Mouse (Mus musculus): ENCODE measurements at regions not wholly inside any gene's neighbourhood (a gene's known extent, or its start where the extent isn't known, plus 50 kb on each side); places are given as distances from the start of the nearest gene placed in this dataset.

- peak; percentile 88 for DNase-seq (ENCODE audit: low read depth, low spot score)
Measured at GRCm38 (mm10) chrX:13344701-13345100, 63.9 kb downstream of the Ddx3x start.

GRCm38 (mm10) chrX:13345126-13345525 lies 64.4 kb downstream of the Ddx3x start:
- DNase-seq (ENCODE audit: low read depth, low spot score), result no peak

DNA sequence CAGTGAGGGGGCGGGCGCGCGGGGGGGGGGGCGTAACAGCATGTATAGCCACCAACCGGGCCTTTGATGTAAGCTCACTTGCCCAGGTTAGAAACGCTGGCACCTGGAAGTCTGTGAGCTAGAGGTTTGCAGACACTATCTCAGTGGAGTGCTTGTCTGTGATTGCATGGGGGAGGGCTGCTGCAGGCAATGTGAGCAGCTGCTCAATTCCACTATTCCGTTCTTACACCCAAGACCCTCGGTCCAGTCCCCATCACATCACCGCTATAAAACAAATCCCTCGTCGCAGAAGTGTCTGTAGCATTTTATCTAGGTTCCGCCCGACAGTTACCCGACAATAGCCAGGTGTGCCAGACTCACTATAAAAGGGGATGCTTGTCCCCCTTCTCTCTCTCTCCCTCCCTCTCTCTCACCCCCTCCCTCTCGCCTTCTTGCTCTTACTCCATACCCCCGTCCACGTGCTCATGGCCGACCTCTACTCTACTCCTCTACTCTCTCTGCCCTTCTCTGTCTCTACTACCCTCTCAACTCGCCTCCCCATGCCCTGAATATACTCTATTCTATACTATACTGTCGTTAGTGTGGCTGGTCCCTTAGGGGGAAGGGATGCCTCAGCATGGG lies 65.4 kb downstream of the Ddx3x start:
- DNase-seq (ENCODE audit: low read depth, low spot score), result peak; percentile 17

- DNase-seq (ENCODE audit: low read depth, low spot score), result no peak
Measured at GRCm38 (mm10) chrX:13346696-13347026, 65.9 kb downstream of the Ddx3x start.

- DNase-seq (ENCODE audit: low read depth, low spot score), result peak; percentile 88
Measured at GRCm38 (mm10) chrX:13347027-13347840, 66.5 kb downstream of the Ddx3x start.

GRCm38 (mm10) chrX:13348415-13348814 lies 67.6 kb downstream of the Ddx3x start:
- no peak for DNase-seq (ENCODE audit: low read depth, low spot score)

GRCm38 (mm10) chrX:13350461-13350860 lies 69.7 kb downstream of the Ddx3x start:
- no peak for DNase-seq (ENCODE audit: low read depth, low spot score)

- DNase-seq (ENCODE audit: low read depth, low spot score), result peak; percentile 12
Measured at GRCm38 (mm10) chrX:13357149-13357783, 76.5 kb downstream of the Ddx3x start.

GRCm38 (mm10) chrX:13357973-13358372 lies 77.2 kb downstream of the Ddx3x start:
- DNase-seq (ENCODE audit: low read depth, low spot score), result no peak

GRCm38 (mm10) chrX:13360436-13360835 lies 79.7 kb downstream of the Ddx3x start:
- no peak for DNase-seq (ENCODE audit: low read depth, low spot score)

GRCm38 (mm10) chrX:13370319-13370718 lies 89.5 kb downstream of the Ddx3x start:
- DNase-seq (ENCODE audit: low read depth, low spot score), result no peak

GRCm38 (mm10) chrX:13372752-13373151 lies 92.0 kb downstream of the Ddx3x start:
- no peak for DNase-seq (ENCODE audit: low read depth, low spot score)

DNA sequence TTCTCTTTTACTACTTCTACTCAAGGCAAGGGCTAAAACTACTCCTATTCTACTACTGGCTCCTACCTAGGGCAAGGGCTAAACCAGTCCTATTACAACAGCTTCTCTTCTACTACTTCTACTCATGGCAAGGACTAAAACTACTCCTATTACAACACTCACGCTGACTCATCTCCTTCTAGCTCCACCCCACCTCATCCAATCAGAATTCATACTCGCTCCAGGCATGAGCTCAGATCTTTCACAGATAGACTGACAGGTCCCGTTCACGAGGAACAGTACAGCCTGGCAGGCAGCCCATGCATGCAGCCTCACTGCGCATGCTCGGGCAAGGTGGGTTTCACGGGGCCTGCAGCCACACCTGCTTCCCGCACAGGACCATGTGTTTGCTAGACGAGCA lies 79.6 kb upstream of the Nyx start:
- DNase-seq (ENCODE audit: low read depth, low spot score), result peak; percentile 81

DNA sequence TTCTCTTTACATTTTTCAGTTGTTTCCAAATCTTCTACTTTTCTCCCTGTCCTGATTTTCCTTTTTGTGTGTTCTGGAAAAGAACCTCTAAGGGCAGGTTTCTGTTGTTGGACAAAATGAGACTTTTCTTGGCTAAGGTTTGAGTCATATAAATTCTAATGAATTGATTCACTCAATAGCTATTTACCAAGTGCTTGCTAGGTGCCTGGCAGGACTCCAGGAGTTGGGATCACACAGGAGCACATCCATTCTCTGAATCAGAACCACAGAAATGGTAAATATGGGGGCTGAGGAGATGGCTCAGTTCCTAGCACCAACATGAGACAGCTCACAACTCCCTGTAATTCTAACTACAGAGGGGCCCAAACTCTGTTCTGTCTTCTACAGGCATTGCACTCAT lies 67.4 kb upstream of the Nyx start:
- peak; percentile 90 for DNase-seq (ENCODE audit: low read depth, low spot score)

GRCm38 (mm10) chrX:13412726-13413125 lies 53.2 kb upstream of the Nyx start:
- DNase-seq (ENCODE audit: low read depth, low spot score), result peak; percentile 21

- DNase-seq (ENCODE audit: low read depth, low spot score), result peak; percentile 12
Measured at GRCm38 (mm10) chrX:13413135-13413534, 52.8 kb upstream of the Nyx start.
